Mouse (Mus musculus) kidney, embryonic 16.5 days (tissue): ENCODE results near the gene Ggct. TPM values are rescaled to one million over a fixed set of nuclear protein-coding genes. Genes with fewer than 3 reads are reported as not detected.
"Not testable (repeated sequence)": the region's sequence is repeated elsewhere in the genome, so short reads cannot be mapped to it uniquely, and the experiment has no call there.

Experiments used
- ATAC-seq: fragments of 200-750 bp; cut with Nextera tagmentation; 2 replicates; pipeline ENCODE4 v1.8.0; 2017; ENCODE audit warnings: moderate TSS enrichment; ENCODE audit not compliant: low FRiP score, low TSS enrichment
- H3K27ac ChIP-seq: fragments of 300-500 bp; sonication (generic); 2 replicates; pipeline ENCODE4 v1.5.1; 2014; ENCODE audit warnings: low read length
- H3K27me3 ChIP-seq: fragments of 300-500 bp; sonication (generic); 2 replicates; pipeline ENCODE4 v1.6.1; 2014; ENCODE audit warnings: low read length, control low read depth, mixed read lengths; ENCODE audit not compliant: insufficient read depth
- H3K36me3 ChIP-seq: fragments of 300-500 bp; sonication (generic); 2 replicates; pipeline ENCODE4 v1.6.1; 2014; ENCODE audit warnings: low read length, control low read depth, mixed read lengths; ENCODE audit not compliant: insufficient read depth
- H3K4me1 ChIP-seq: fragments of 300-500 bp; sonication (generic); 2 replicates; pipeline ENCODE4 v1.6.1; 2014; ENCODE audit warnings: low read length, control low read depth, mixed read lengths; ENCODE audit not compliant: insufficient read depth
- H3K4me2 ChIP-seq: fragments of 300-500 bp; sonication (generic); replicated peaks from 2 replicates; pipeline ENCODE4 v1.6.1; 2014; ENCODE audit warnings: low read depth, low read length
- H3K4me3 ChIP-seq: fragments of 300-500 bp; sonication (generic); 2 replicates; pipeline ENCODE4 v1.5.1; 2014; ENCODE audit warnings: mild to moderate bottlenecking, low read length
- H3K9ac ChIP-seq: fragments of 300-500 bp; sonication (generic); replicated peaks from 2 replicates; pipeline ENCODE4 v1.6.1; 2014; ENCODE audit warnings: low read length
- H3K9me3 ChIP-seq: fragments of 300-500 bp; sonication (generic); 2 replicates; pipeline ENCODE4 v1.6.1; 2016; ENCODE audit warnings: low read length, control low read depth
- WGBS: fragments of 180-500 bp; shearing (Covaris S2); extraction: QIAGEN DNeasy Blood & Tissue Kit; methylation state at CpG from one replicate; pipeline ENCODE4 v1.1.7; 2014; 5-methylcytosine and 5-hydroxymethylcytosine counted together
- polyA plus RNA-seq: library from polyadenylated mRNA; unstranded; fragments of >200 nt; fragmentation: Nextera tagmentation; extraction: Ambion mirVana; gene quantifications from 2 replicates; pipeline ENCODE4 v1.2.1, GENCODE M21; 2015

Gene Ggct
- polyA plus RNA-seq, 1 experiment from 2014 or later, result 9.8 TPM

- Histone ChIP-seq H3K4me3 (no peak overlapping the region), H3K4me1 (no peaks in the 10 kb centered on the region), H3K9ac (no peak overlapping the region), H3K9me3 (no peaks in the 10 kb centered on the region), H3K36me3 (no peaks in the 10 kb centered on the region), H3K27me3 (no peaks in the 10 kb centered on the region), H3K4me2 (no peak overlapping the region), H3K27ac (no peak overlapping the region)
- no peak for ATAC-seq
- 89% methylated on average over 8 of the region's 8 CpGs for WGBS
Observed at GRCm38 (mm10) chr6:54957655-54958054, 35.1 kb downstream of the Ggct start.

GRCm38 (mm10) chr6:54956425-54956824, 36.3 kb downstream of the Ggct start:
- no peak overlapping the region for H3K27ac ChIP-seq
- H3K9me3 ChIP-seq, result no peaks in the 10 kb centered on the region
- no peak for ATAC-seq
- no peak overlapping the region for H3K4me2 ChIP-seq
- no peak overlapping the region for H3K9ac ChIP-seq
- H3K4me3 ChIP-seq, result no peak overlapping the region
- WGBS, result 60% methylated on average over 1 of the region's 1 CpGs
- H3K27me3 ChIP-seq, result no peaks in the 10 kb centered on the region
- no peaks in the 10 kb centered on the region for H3K4me1 ChIP-seq
- no peaks in the 10 kb centered on the region for H3K36me3 ChIP-seq

GRCm38 (mm10) chr6:54955949-54956348, 36.8 kb downstream of the Ggct start:
- no peak overlapping the region for H3K27ac ChIP-seq
- H3K27me3 ChIP-seq, result no peaks in the 10 kb centered on the region
- H3K4me2 ChIP-seq, result no peak overlapping the region
- ATAC-seq, result no peak
- H3K9ac ChIP-seq, result no peak overlapping the region
- no peaks in the 10 kb centered on the region for H3K4me1 ChIP-seq
- no peak overlapping the region for H3K4me3 ChIP-seq
- no peaks in the 10 kb centered on the region for H3K9me3 ChIP-seq
- H3K36me3 ChIP-seq, result no peaks in the 10 kb centered on the region

GRCm38 (mm10) chr6:54954659-54955414, 37.9 kb downstream of the Ggct start:
- ATAC-seq, result no peak
- WGBS, result 77% methylated on average over 10 of the region's 10 CpGs
- H3K9ac ChIP-seq, result no peak overlapping the region

GRCm38 (mm10) chr6:54953399-54953798, 39.4 kb downstream of the Ggct start:
- not testable (repeated sequence) for H3K27me3 ChIP-seq, H3K4me3 ChIP-seq, H3K27ac ChIP-seq, H3K36me3 ChIP-seq, H3K4me2 ChIP-seq, H3K9ac ChIP-seq, H3K4me1 ChIP-seq, ATAC-seq, H3K9me3 ChIP-seq
- 92% methylated on average over 4 of the region's 4 CpGs for WGBS

More at GRCm38 (mm10) chr6:54954659-54955414, 37.9 kb downstream of the Ggct start:
- Histone ChIP-seq H3K4me2 (no peak overlapping the region), H3K4me1 (no peaks in the 10 kb centered on the region), H3K4me3 (no peak overlapping the region), H3K9me3 (no peaks in the 10 kb centered on the region), H3K27ac (no peak overlapping the region), H3K36me3 (no peaks in the 10 kb centered on the region), H3K27me3 (no peaks in the 10 kb centered on the region)

- ATAC-seq, result no peak
- Histone ChIP-seq H3K9ac (no peak overlapping the region), H3K27ac (no peak overlapping the region), H3K9me3 (no peaks in the 10 kb centered on the region), H3K4me2 (no peak overlapping the region), H3K27me3 (no peaks in the 10 kb centered on the region), H3K4me3 (no peak overlapping the region), H3K4me1 (no peaks in the 10 kb centered on the region), H3K36me3 (no peaks in the 10 kb centered on the region)
- 90% methylated on average over 3 of the region's 3 CpGs for WGBS
Observed at GRCm38 (mm10) chr6:54952542-54952941, 40.2 kb downstream of the Ggct start.

GRCm38 (mm10) chr6:54948682-54949081, 44.1 kb downstream of the Ggct start:
- H3K4me2 ChIP-seq, result no peak overlapping the region
- H3K27me3 ChIP-seq, result no peaks in the 10 kb centered on the region
- no peaks in the 10 kb centered on the region for H3K36me3 ChIP-seq
- H3K27ac ChIP-seq, result no peak overlapping the region
- no peak overlapping the region for H3K4me3 ChIP-seq
- no peak for ATAC-seq
- H3K9me3 ChIP-seq, result no peaks in the 10 kb centered on the region
- no peaks in the 10 kb centered on the region for H3K4me1 ChIP-seq
- H3K9ac ChIP-seq, result no peak overlapping the region
- WGBS, result 85% methylated on average over 5 of the region's 5 CpGs

- Histone ChIP-seq H3K9me3 (no peaks in the 10 kb centered on the region), H3K27me3 (0 out of 2 replicates have a peak, but pooled peaks cover 10% of the 10 kb centered on the region), H3K27ac (no peak overlapping the region), H3K36me3 (no peaks in the 10 kb centered on the region), H3K4me1 (no peaks in the 10 kb centered on the region), H3K4me3 (no peak overlapping the region), H3K4me2 (no peak overlapping the region), H3K9ac (no peak overlapping the region)
- 79% methylated on average over 4 of the region's 4 CpGs for WGBS
- ATAC-seq, result no peak
Observed at GRCm38 (mm10) chr6:54946241-54946953, 46.4 kb downstream of the Ggct start.

GRCm38 (mm10) chr6:54944551-54944950, 48.2 kb downstream of the Ggct start:
- Histone ChIP-seq H3K4me3 (no peak overlapping the region), H3K27ac (no peak overlapping the region), H3K9me3 (no peaks in the 10 kb centered on the region), H3K36me3 (no peaks in the 10 kb centered on the region), H3K9ac (no peak overlapping the region), H3K4me1 (no peaks in the 10 kb centered on the region), H3K27me3 (0 out of 2 replicates have a peak, but pooled peaks cover 10% of the 10 kb centered on the region), H3K4me2 (no peak overlapping the region)
- ATAC-seq, result no peak
- 78% methylated on average over 16 of the region's 16 CpGs for WGBS

- 51% methylated on average over 24 of the region's 24 CpGs for WGBS
- Histone ChIP-seq H3K27ac (no peak overlapping the region), H3K4me2 (no peak overlapping the region), H3K36me3 (no peaks in the 10 kb centered on the region), H3K9ac (no peak overlapping the region), H3K4me1 (no peaks in the 10 kb centered on the region), H3K4me3 (no peak overlapping the region), H3K27me3 (0 out of 2 replicates have a peak, but pooled peaks cover 10% of the 10 kb centered on the region), H3K9me3 (no peaks in the 10 kb centered on the region)
- ATAC-seq, result no peak
Observed at GRCm38 (mm10) chr6:54943753-54944152, 49.0 kb downstream of the Ggct start.
